Mouse (Mus musculus): Measurements from ENCODE around the gene Cyp2g1. TPM values are rescaled to one million over a fixed set of nuclear protein-coding genes. Genes with fewer than 3 reads are reported as not detected.
A peak's percentile ranks its signal among the peaks of the same experiment; 100 is the strongest.
"Not testable (repeated sequence)": the region's sequence is repeated elsewhere in the genome, so short reads cannot be mapped to it uniquely, and the experiment has no call there.

The Cyp2g1 gene
- not detected in 2 replicates for total RNA-seq (2015)
- not detected in 2 replicates for total RNA-seq (2017)

DNA sequence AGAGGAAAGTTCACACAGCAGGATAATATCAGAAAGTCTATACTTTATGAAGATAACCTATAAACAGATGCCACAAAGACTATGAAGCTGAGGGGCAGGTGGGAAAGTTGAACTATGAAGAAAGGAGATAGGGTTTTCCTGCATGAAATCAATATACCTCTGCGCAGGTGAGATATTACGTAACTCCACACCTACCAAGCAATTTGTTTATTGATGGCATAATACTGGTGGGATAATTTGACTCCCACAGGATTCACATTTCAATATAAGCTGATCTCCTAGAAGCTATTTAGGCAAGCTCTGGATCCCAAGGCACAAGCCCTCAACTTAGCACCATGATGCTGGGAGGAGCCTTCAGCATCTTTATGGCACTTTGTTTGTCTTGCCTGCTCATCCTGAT is at the start of gene Cyp2g1:
Gene Cyp2g1 (plus strand): TSS at position 301 of the 400 bp plus-strand sequence.
- no peak for ATAC-seq (ENCODE audit: poor library complexity, severe bottlenecking)

GRCm38 (mm10) chr7:26767084-26767483 is 41.6 kb upstream of the Cyp2g1 start:
- no peak for ATAC-seq (ENCODE audit: poor library complexity, severe bottlenecking)

DNA sequence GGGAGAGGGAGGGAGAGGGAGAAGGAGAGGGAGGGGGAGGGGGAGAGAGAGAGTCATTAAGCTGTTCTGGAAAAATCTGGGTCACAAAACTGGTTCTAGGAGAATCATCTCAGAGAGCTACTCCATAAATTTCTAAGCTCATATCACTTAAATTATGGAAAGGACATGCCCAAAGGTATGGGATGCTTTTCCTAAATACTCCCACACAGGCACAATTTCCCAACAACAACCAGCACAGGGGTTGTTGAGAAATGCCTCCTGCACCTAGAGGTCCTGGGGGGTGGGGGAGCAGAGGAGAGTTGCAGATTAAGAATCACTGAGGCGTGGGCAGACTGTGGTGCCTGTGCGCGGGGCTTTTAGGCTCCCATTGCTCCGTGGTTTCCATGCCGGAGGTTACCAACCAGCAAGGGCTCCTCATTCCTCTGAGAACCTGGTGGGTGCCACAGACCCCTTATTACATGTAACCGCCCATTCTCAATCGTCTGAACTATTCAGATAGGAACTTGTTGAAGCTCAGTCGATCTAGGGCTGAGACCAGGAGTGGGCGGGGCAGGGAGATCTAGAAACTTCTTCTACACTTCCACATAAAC is 38.7 kb upstream of the Cyp2g1 start:
- no peak for ATAC-seq (ENCODE audit: poor library complexity, severe bottlenecking)

DNA sequence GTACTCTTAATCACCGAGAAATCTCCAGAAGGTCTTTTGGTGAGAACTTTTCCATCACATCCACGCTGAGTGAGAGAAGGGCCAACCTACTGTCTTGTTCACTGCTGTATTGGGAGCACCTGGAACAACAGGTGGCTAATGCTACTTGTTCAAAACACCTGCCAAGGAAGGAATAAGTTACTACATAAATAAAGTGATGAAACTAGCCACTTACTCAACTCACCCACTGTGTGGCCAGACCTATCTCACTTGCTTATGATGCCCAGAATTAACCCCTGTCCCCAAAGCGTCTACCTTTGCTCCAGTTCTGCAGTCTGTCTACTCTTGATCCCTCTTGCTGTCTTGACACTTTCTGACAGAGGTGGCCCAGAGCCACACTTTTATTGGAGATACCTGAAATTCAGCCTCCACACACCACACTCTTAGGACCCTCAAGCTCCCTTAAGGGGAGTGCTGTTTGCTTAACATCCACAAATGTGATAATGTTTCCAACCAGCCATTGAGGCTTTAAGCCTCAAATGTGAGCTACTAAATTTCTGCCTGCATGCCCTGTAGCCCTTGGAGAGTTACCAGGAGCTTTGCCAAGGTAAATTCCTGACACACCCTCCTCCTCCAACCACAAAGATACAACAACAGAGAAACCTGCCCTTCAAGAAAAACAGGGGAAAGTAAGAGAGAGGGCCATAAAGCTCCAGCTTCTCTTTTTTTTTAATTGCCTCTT is 35.7 kb upstream of the Cyp2g1 start:
- ATAC-seq (ENCODE audit: poor library complexity, severe bottlenecking): no peak

DNA sequence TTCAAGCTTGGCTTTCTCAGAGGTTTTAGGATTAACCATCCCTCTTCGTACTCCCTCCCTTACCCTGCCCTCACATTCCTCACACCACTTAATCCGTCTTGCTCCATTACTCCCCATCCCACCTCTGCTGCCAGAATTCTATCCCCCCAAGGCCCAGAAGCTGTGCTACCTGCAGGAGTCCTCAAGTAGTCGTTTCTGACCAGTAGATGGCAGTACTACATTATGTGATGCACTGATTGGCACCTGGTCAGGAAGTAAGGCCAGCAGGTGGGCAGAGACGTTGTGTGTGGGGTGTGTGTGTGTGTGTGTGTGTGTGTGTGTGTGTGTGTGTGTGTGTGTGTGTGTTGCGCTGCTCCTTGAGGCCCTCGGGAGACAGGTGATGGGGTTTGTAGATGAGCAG is 32.8 kb upstream of the Cyp2g1 start:
- no peak for ATAC-seq (ENCODE audit: poor library complexity, severe bottlenecking)

DNA sequence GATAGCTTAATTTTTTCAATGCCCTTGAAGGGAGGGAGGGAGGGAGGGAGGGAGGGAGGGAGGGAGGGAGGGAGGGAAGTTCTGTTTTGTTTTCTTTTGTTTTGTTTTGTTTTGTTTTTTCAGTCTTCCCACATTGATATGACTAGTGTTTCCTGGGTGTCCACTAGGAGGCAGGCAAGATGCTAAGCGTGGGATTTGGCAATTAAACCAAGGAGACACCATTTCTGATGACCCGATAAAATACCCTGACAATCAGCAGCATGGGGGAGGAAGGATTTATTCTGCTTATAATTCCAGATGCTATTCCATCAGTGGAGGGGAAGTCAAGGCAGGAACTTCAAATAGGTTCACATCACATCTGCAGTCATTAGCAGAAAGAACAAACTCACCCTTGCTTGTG is 30.9 kb upstream of the Cyp2g1 start:
- ATAC-seq (ENCODE audit: poor library complexity, severe bottlenecking): no peak

- no peak for ATAC-seq (ENCODE audit: poor library complexity, severe bottlenecking)
These were observed 30.2 kb upstream of the Cyp2g1 start for GRCm38 (mm10) chr7:26778474-26778873.

GRCm38 (mm10) chr7:26779799-26780416 is 28.8 kb upstream of the Cyp2g1 start:
- peak; percentile 77 for ATAC-seq (ENCODE audit: poor library complexity, severe bottlenecking)

DNA sequence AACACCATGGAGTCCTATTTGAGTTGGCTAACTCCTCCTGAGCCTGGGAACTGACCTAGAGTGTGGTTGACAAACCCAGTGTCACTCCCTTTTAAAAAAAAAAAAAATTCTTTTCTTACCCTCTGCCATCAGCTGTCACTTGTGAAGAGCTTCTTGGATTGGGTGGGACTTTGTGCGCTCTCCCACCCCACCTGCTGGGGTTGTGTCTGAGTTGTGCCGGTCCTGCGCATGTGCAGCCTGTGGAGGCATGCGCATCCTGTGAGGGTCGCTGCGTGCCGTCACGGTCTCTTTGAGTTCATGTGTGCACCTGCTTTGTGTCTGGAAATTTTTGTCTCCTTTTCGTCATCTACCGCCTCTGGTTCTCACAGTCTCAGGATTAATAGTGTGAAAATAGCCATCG is 28.2 kb upstream of the Cyp2g1 start:
- no peak for ATAC-seq (ENCODE audit: poor library complexity, severe bottlenecking)

- no peak for ATAC-seq (ENCODE audit: poor library complexity, severe bottlenecking)
These were observed 27.5 kb upstream of the Cyp2g1 start for GRCm38 (mm10) chr7:26780998-26781766.

DNA sequence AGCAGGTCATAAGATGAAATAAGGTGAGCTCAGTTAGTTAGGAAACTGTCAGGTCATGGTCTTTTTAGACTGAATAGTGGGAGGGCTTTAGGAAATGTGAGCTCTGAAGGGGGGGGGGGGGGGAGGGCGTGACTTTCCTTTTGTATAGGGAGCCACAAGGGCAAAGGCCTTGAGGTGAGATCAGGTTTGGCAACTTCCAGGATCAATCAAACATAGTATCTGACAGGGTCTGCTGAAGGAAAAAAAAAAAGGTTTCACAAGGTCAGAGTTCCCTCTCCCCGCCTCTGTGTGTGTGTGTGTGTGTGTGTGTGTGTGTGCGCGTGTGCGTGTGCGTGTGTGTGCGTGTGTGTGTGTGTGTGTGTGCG is 26.9 kb upstream of the Cyp2g1 start:
- no peak for ATAC-seq (ENCODE audit: poor library complexity, severe bottlenecking)

GRCm38 (mm10) chr7:26783163-26783562 is 25.5 kb upstream of the Cyp2g1 start:
- ATAC-seq (ENCODE audit: poor library complexity, severe bottlenecking): no peak

GRCm38 (mm10) chr7:26786013-26786412 is 22.7 kb upstream of the Cyp2g1 start:
- ATAC-seq (ENCODE audit: poor library complexity, severe bottlenecking): not testable (repeated sequence)

- ATAC-seq (ENCODE audit: poor library complexity, severe bottlenecking): no peak
These were observed 18.7 kb upstream of the Cyp2g1 start for GRCm38 (mm10) chr7:26789984-26790383.

DNA sequence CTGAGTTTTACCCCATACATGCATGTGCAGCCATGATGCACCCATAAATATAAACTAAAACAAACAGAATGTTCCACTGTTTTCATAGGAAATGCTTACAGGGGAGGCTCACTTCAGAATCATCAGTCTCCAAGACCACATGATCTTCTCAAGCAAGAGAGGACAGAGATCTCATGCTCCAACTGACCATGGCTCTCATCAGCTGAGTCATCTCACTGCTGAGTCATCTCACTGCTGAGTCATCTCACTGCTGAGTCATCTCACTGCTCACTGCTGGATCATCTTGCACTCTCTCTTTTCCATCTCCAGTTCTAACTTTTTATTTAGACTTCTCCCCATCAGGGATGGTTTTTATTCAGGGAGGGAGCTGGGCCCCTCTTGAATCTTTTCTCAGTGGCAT is 8.6 kb upstream of the Cyp2g1 start:
- ATAC-seq (ENCODE audit: poor library complexity, severe bottlenecking): no peak

DNA sequence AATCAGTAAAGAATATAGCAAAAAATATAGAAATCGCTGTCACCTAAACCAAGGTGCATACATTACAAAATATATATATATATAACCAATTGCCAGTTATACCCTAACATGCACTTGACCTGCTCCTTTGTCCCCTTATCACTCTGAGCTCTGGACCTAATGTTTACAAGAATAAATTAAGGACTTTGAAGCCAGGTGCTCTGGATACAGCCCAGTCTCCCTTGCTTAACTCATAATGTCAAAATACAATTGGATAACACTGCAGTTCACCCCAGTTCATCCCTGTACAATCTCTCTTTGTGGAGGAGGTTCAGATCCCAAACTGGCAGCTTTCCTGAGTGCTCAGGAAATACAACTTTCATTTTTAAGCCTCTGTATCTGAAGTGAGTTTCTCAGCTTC is 7.7 kb upstream of the Cyp2g1 start:
- no peak for ATAC-seq (ENCODE audit: poor library complexity, severe bottlenecking)

DNA sequence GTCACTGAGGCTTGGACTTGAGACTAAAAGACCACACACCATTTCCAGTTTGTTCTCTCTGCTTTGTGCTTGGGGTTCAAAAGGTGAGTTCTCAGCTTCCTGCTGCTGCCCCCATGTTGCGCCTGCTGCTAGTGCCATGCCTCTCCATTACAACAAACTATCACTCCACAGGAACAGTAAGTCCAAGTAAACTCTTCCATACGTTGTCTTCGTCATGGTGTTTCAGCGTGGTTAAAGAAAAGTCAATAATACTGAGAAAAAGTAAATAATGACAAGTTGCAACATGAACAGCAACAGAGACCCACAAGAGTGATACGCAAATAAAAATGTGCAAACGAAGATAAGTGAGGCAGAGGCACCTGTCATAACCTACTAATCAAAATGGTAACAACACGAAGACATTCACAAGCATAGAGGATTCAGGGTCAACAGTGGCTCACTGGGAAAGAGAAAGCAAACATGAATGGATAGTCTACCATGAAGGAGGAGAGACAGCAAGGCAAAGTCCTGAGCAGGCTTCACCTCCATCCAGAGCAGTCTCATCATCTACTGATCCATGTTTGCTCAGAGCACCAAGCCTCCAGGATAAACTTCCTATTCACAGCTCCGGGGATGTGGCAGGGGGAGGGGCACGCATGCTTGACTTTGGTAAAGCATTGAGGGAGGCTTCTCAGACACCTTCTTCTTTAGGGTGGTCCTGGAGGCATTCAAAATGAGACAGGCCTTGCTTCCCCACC is 23.0 kb downstream of the Cyp2g1 start:
- not testable (repeated sequence) for ATAC-seq (ENCODE audit: poor library complexity, severe bottlenecking)

GRCm38 (mm10) chr7:26832668-26833067 is 24.0 kb downstream of the Cyp2g1 start:
- ATAC-seq (ENCODE audit: poor library complexity, severe bottlenecking): not testable (repeated sequence)

DNA sequence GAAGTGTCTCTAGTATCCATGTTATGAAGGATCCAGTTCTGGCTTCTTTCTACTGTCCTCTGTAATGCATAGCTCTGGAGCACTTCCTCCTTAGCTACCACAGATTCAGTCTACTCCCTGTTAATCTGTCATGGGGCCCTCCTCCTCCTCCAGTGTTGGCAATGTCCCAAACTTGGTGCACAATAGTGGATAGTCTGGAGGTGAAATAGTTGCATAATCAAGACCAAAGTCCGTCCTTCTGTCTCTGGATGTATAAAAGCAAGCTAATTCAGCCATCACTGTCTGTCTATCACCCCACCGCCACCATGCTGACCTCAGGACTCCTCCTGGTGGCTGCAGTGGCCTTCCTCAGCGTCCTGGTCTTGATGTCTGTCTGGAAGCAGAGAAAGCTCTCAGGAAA is 26.4 kb downstream of the Cyp2g1 start, which contains the start of gene Cyp2a5:
Gene Cyp2a5 (plus strand): TSS at position 247 of the 400 bp plus-strand sequence.
- not testable (repeated sequence) for ATAC-seq (ENCODE audit: poor library complexity, severe bottlenecking)

DNA sequence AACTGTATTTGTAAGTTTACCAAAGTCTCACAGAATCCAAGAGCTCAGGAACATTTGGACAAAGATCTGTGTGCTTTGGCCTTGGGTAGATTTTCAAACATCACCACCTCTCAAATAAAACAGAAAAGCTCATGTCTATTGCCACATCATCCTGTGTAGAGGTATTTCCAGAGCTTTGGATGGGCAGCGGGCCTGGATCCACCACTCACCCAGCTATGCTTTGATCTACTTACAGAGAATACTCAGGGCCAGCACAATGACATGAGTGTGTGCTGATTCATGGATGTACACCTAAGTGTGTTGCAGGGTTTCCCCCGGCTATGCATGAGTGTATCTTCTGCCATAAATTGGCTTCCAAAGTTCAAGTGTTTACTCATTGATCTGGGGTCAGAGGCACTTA is 34.7 kb downstream of the Cyp2g1 start:
- not testable (repeated sequence) for ATAC-seq (ENCODE audit: poor library complexity, severe bottlenecking)

DNA sequence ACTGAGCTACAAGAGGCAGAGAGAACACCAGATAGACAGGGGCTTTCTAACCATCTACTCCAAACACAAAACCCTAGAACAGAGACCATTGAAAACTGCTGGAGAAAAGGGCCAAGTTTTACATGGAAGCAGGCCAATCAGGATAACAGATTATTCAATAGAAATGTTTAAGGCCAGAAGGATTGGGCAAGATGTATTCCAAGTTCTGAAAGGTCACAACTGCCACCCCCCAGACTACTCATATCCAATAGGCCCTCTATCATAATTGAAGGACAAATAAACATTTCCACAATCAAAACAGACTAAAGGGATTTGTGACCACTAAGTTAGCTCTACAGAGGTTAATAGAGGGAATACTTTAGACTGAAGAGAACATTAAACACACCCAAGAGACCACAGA is 41.4 kb downstream of the Cyp2g1 start:
- not testable (repeated sequence) for ATAC-seq (ENCODE audit: poor library complexity, severe bottlenecking)
